Mouse (Mus musculus): Measurements from ENCODE around the gene Nnmt. TPM values are rescaled to one million over a fixed set of nuclear protein-coding genes. Genes with fewer than 3 reads are reported as not detected.

The Nnmt gene
- polyA plus RNA-seq, 1 experiment: 3.1 TPM

GRCm38 (mm10) chr9:48611032-48611431, 6.1 kb upstream of the Nnmt start:
- Histone ChIP-seq H3K36me3 (ENCODE audit: control insufficient read depth, insufficient read depth, low read length) (no peaks in the 10 kb centered on the region), H3K4me1 (ENCODE audit: control insufficient read depth, insufficient read depth, low read length) (no peaks in the 10 kb centered on the region), H3K4me3 (ENCODE audit: insufficient read depth, low read depth, low read length) (no peak overlapping the region), H3K27ac (ENCODE audit: insufficient read depth, low read depth, low read length) (no peak overlapping the region), H3K27me3 (replicated peaks; ENCODE audit: control insufficient read depth, insufficient read depth, low read length) (no peaks in the 10 kb centered on the region)
- WGBS: 4% methylated on average over 1 of the region's 1 CpGs
- TF ChIP-seq CTCF (conservative IDR thresholded peaks at IDR 0.05; ENCODE audit: insufficient read depth, insufficient read length, low read depth, low read length) (no peak), POLR2A (IDR thresholded peaks at IDR 0.05; ENCODE audit: low read depth, low read length) (no peak)
- no peak for DNase-seq

GRCm38 (mm10) chr9:48609734-48610133, 4.8 kb upstream of the Nnmt start:
- Histone ChIP-seq H3K4me1 (ENCODE audit: control insufficient read depth, insufficient read depth, low read length) (no peaks in the 10 kb centered on the region), H3K27ac (ENCODE audit: insufficient read depth, low read depth, low read length) (no peak overlapping the region), H3K27me3 (replicated peaks; ENCODE audit: control insufficient read depth, insufficient read depth, low read length) (no peaks in the 10 kb centered on the region), H3K4me3 (ENCODE audit: insufficient read depth, low read depth, low read length) (no peak overlapping the region), H3K36me3 (ENCODE audit: control insufficient read depth, insufficient read depth, low read length) (no peaks in the 10 kb centered on the region)
- TF ChIP-seq POLR2A (IDR thresholded peaks at IDR 0.05; ENCODE audit: low read depth, low read length) (no peak), CTCF (conservative IDR thresholded peaks at IDR 0.05; ENCODE audit: insufficient read depth, insufficient read length, low read depth, low read length) (no peak)
- no peak for DNase-seq
- WGBS: 47% methylated on average over 4 of the region's 4 CpGs

- DNase-seq: no peak
- H3K4me3 ChIP-seq (ENCODE audit: insufficient read depth, low read depth, low read length): no peak overlapping the region
- no peaks in the 10 kb centered on the region for H3K36me3 ChIP-seq (ENCODE audit: control insufficient read depth, insufficient read depth, low read length)
- 54% methylated on average over 7 of the region's 7 CpGs for WGBS
- no peak overlapping the region for H3K27ac ChIP-seq (ENCODE audit: insufficient read depth, low read depth, low read length)
- no peaks in the 10 kb centered on the region for H3K4me1 ChIP-seq (ENCODE audit: control insufficient read depth, insufficient read depth, low read length)
- TF ChIP-seq CTCF (conservative IDR thresholded peaks at IDR 0.05; ENCODE audit: insufficient read depth, insufficient read length, low read depth, low read length) (no peak), POLR2A (IDR thresholded peaks at IDR 0.05; ENCODE audit: low read depth, low read length) (no peak)
- H3K27me3 ChIP-seq (replicated peaks; ENCODE audit: control insufficient read depth, insufficient read depth, low read length): no peaks in the 10 kb centered on the region
Measured at GRCm38 (mm10) chr9:48607417-48607816, 2.5 kb upstream of the Nnmt start.

GRCm38 (mm10) chr9:48606171-48606570, 1.2 kb upstream of the Nnmt start:
- Histone ChIP-seq H3K27me3 (replicated peaks; ENCODE audit: control insufficient read depth, insufficient read depth, low read length) (no peaks in the 10 kb centered on the region), H3K4me1 (ENCODE audit: control insufficient read depth, insufficient read depth, low read length) (no peaks in the 10 kb centered on the region), H3K36me3 (ENCODE audit: control insufficient read depth, insufficient read depth, low read length) (no peaks in the 10 kb centered on the region), H3K27ac (ENCODE audit: insufficient read depth, low read depth, low read length) (no peak overlapping the region), H3K4me3 (ENCODE audit: insufficient read depth, low read depth, low read length) (no peak overlapping the region)
- TF ChIP-seq CTCF (conservative IDR thresholded peaks at IDR 0.05; ENCODE audit: insufficient read depth, insufficient read length, low read depth, low read length) (no peak), POLR2A (IDR thresholded peaks at IDR 0.05; ENCODE audit: low read depth, low read length) (no peak)
- peak; percentile 5 for DNase-seq
- 69% methylated on average over 7 of the region's 7 CpGs for WGBS

DNA sequence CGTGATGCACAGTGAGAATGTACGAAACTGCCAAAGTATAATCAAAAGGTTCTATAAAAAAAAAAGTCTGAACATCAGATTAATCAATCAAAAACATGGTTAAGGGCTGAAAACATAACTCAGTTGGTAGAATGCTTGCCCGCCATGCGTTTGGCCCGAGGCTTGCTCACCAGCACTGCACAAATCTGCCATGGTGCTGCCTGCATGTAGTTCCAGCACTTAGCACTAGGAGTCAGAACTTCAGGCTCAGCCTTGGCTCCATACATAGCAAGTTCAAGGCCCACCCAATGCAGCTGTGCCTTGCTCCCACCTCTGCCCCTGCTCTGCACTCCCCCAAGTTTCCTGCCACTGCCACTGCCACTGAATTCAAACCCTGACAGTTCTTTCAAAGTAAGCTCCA, 744 bp upstream of the Nnmt start:
- Histone ChIP-seq H3K36me3 (ENCODE audit: control insufficient read depth, insufficient read depth, low read length) (no peaks in the 10 kb centered on the region), H3K4me1 (ENCODE audit: control insufficient read depth, insufficient read depth, low read length) (no peaks in the 10 kb centered on the region), H3K4me3 (ENCODE audit: insufficient read depth, low read depth, low read length) (no peak overlapping the region), H3K27ac (ENCODE audit: insufficient read depth, low read depth, low read length) (no peak overlapping the region), H3K27me3 (replicated peaks; ENCODE audit: control insufficient read depth, insufficient read depth, low read length) (no peaks in the 10 kb centered on the region)
- 91% methylated on average over 5 of the region's 5 CpGs for WGBS
- DNase-seq: no peak
- TF ChIP-seq POLR2A (IDR thresholded peaks at IDR 0.05; ENCODE audit: low read depth, low read length): no peak
- TF ChIP-seq CTCF (conservative IDR thresholded peaks at IDR 0.05; ENCODE audit: insufficient read depth, insufficient read length, low read depth, low read length): peak; percentile 35; the same call in 1 of the 2 replicates

DNA sequence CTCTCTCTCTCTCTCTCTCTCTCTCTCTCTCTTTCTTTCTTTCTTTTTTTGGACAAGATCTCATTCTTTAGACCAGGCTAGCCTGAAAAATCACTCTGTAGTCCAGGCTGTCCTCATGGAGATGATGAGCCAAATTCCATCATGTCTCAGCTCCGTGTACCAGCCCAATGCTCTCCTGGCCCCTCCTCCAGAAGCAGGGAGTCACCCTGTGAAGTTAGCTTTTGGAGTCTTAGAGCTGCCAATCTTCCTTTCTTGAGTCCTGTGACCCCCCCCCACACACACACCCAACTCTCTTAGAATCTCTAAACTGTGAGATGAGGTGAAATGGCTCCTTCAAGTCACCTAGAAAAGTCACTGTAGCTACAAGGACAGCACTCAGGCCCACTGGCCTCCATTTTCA, 727 bp downstream of the Nnmt start:
- Histone ChIP-seq H3K36me3 (ENCODE audit: control insufficient read depth, insufficient read depth, low read length) (no peaks in the 10 kb centered on the region), H3K27ac (ENCODE audit: insufficient read depth, low read depth, low read length) (no peak overlapping the region), H3K27me3 (replicated peaks; ENCODE audit: control insufficient read depth, insufficient read depth, low read length) (no peaks in the 10 kb centered on the region), H3K4me1 (ENCODE audit: control insufficient read depth, insufficient read depth, low read length) (no peaks in the 10 kb centered on the region), H3K4me3 (ENCODE audit: insufficient read depth, low read depth, low read length) (0 out of 2 replicates have a peak overlapping the region, but pooled peaks have one; percentile 18)
- 52% methylated on average over 1 of the region's 1 CpGs for WGBS
- DNase-seq: no peak
- TF ChIP-seq CTCF (conservative IDR thresholded peaks at IDR 0.05; ENCODE audit: insufficient read depth, insufficient read length, low read depth, low read length) (no peak), POLR2A (IDR thresholded peaks at IDR 0.05; ENCODE audit: low read depth, low read length) (no peak)

DNA sequence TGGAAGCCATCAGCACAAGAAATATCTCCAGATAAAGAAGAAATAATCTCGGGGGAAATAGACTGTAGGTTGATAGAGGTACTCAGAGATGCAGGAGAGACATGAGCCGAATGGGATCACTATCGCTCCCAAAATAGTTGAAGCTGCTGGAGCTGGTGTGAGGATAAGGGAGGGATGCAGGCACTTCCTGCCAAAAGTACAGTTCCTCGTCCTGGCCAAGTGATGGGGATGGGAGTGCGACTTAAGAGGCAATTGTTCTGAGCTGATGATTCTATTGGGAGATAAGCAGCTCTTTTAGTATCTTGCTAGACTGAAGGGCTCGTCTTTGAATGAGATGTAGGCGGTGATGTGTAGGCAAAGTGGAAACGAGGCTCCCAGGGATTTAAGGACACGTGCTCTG, 4.1 kb downstream of the Nnmt start:
- Histone ChIP-seq H3K27me3 (replicated peaks; ENCODE audit: control insufficient read depth, insufficient read depth, low read length) (no peaks in the 10 kb centered on the region), H3K27ac (ENCODE audit: insufficient read depth, low read depth, low read length) (no peak overlapping the region), H3K4me3 (ENCODE audit: insufficient read depth, low read depth, low read length) (no peak overlapping the region), H3K4me1 (ENCODE audit: control insufficient read depth, insufficient read depth, low read length) (no peaks in the 10 kb centered on the region), H3K36me3 (ENCODE audit: control insufficient read depth, insufficient read depth, low read length) (no peaks in the 10 kb centered on the region)
- 83% methylated on average over 9 of the region's 9 CpGs for WGBS
- DNase-seq: no peak
- no peak for TF ChIP-seq POLR2A (IDR thresholded peaks at IDR 0.05; ENCODE audit: low read depth, low read length)
- TF ChIP-seq CTCF (conservative IDR thresholded peaks at IDR 0.05; ENCODE audit: insufficient read depth, insufficient read length, low read depth, low read length): no peak

DNA sequence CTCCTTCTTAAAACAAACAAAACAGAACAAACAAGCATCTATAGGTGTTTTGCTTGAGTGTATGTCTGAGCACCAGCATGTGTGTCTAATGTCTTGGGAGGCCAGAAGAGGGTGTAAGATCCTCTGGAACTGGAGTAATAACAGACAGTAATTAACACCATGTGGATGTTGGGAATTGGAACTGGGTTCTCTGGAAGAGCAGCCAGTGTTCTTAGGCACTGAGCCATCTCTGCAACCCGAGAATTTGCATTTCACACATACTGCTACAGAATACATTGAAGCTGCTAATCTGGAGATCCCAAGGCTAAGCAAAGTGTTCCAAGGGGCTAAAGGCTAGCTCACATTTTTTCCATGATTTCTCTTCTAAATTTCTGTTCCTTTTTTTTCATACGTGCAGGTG, 4.9 kb downstream of the Nnmt start:
- Histone ChIP-seq H3K27ac (ENCODE audit: insufficient read depth, low read depth, low read length) (no peak overlapping the region), H3K4me1 (ENCODE audit: control insufficient read depth, insufficient read depth, low read length) (no peaks in the 10 kb centered on the region), H3K4me3 (ENCODE audit: insufficient read depth, low read depth, low read length) (no peak overlapping the region), H3K36me3 (ENCODE audit: control insufficient read depth, insufficient read depth, low read length) (no peaks in the 10 kb centered on the region), H3K27me3 (replicated peaks; ENCODE audit: control insufficient read depth, insufficient read depth, low read length) (no peaks in the 10 kb centered on the region)
- TF ChIP-seq POLR2A (IDR thresholded peaks at IDR 0.05; ENCODE audit: low read depth, low read length) (no peak), CTCF (conservative IDR thresholded peaks at IDR 0.05; ENCODE audit: insufficient read depth, insufficient read length, low read depth, low read length) (no peak)
- DNase-seq: no peak
- WGBS: 56% methylated on average over 2 of the region's 2 CpGs
